Mouse (Mus musculus) lung, postnatal 10 days (tissue): ENCODE measurements around the gene Bax.
"Not testable (repeated sequence)": the region's sequence is repeated elsewhere in the genome, so short reads cannot be mapped to it uniquely, and the experiment has no call there.

Experiments
- DNase-seq: peaks from one replicate; pipeline ENCODE4 v3.0.0; 2021

Gene Bax

GRCm38 (mm10) chr7:45466283-45467089 lies at the start of gene Bax:
Gene Bax (minus strand): TSS chr7:45466898.
- peak; percentile 97 for DNase-seq

- DNase-seq = peak; percentile 19
Observed at GRCm38 (mm10) chr7:45515436-45515835, 48.7 kb upstream of the Bax start.

GRCm38 (mm10) chr7:45514411-45514810 lies 47.7 kb upstream of the Bax start:
- DNase-seq = no peak

GRCm38 (mm10) chr7:45509912-45510787 lies 43.5 kb upstream of the Bax start, which contains the start of gene Nucb1:
Gene Nucb1 (minus strand): TSS chr7:45510406.
- peak; percentile 98 for DNase-seq

- no peak for DNase-seq
Observed at GRCm38 (mm10) chr7:45509181-45509882, 42.6 kb upstream of the Bax start.

- DNase-seq = no peak
Observed at GRCm38 (mm10) chr7:45508561-45508960, 41.9 kb upstream of the Bax start.

GRCm38 (mm10) chr7:45507583-45507982 lies 40.9 kb upstream of the Bax start:
- no peak for DNase-seq

- no peak for DNase-seq
Observed at GRCm38 (mm10) chr7:45498427-45498826, 31.7 kb upstream of the Bax start.

- DNase-seq = no peak
Observed at GRCm38 (mm10) chr7:45494548-45494947, 27.9 kb upstream of the Bax start.

- DNase-seq = no peak
Observed at GRCm38 (mm10) chr7:45492951-45493350, 26.3 kb upstream of the Bax start.

GRCm38 (mm10) chr7:45492225-45492844 lies 25.6 kb upstream of the Bax start:
- DNase-seq = no peak

- DNase-seq = peak; percentile 49
Observed at GRCm38 (mm10) chr7:45491264-45491663, 24.6 kb upstream of the Bax start.

- peak; percentile 28 for DNase-seq
Observed at GRCm38 (mm10) chr7:45490822-45491221, 24.1 kb upstream of the Bax start.

GRCm38 (mm10) chr7:45489578-45489977 lies 22.9 kb upstream of the Bax start:
- no peak for DNase-seq

- peak; percentile 80 for DNase-seq
Observed at GRCm38 (mm10) chr7:45488293-45489204, 21.9 kb upstream of the Bax start, which contains the start of gene Dhdh. Gene Dhdh (minus strand): TSS chr7:45488805.

- no peak for DNase-seq
Observed at GRCm38 (mm10) chr7:45487861-45488292, 21.2 kb upstream of the Bax start.

- no peak for DNase-seq
Observed at GRCm38 (mm10) chr7:45486761-45487415, 20.2 kb upstream of the Bax start, which contains the start of gene Gm45808. Gene Gm45808 (minus strand): TSS chr7:45486811.

- DNase-seq = no peak
Observed at GRCm38 (mm10) chr7:45486158-45486557, 19.5 kb upstream of the Bax start.

- not testable (repeated sequence) for DNase-seq
Observed at GRCm38 (mm10) chr7:45484985-45485384, 18.3 kb upstream of the Bax start.

- no peak for DNase-seq
Observed at GRCm38 (mm10) chr7:45482166-45482565, 15.5 kb upstream of the Bax start.
